Mouse (Mus musculus): ENCODE measurements around the gene Ptcd1.
"Not testable (repeated sequence)": the region's sequence is repeated elsewhere in the genome, so short reads cannot be mapped to it uniquely, and the experiment has no call there.

The Ptcd1 gene

DNA sequence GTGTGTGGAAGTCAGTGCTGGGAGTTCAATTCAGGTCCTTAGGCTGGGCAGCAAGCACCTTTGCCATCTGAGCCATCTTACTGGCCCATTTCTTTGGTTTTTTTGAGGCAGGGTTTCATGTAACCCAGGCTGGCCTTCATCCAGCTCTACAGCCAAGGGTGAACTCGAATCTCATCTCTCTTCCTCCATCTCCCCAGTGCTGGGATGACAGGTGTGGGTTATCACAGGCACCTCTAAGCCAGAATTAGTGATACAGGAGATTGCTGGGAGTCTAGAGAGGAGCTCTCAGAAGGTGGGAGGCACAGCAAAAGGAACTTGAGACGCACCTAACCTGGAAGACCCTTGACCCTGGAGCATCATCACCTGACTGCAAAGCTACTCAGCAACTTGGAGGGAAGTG is 53.5 kb downstream of the Ptcd1 start:
- DNase-seq = no peak

DNA sequence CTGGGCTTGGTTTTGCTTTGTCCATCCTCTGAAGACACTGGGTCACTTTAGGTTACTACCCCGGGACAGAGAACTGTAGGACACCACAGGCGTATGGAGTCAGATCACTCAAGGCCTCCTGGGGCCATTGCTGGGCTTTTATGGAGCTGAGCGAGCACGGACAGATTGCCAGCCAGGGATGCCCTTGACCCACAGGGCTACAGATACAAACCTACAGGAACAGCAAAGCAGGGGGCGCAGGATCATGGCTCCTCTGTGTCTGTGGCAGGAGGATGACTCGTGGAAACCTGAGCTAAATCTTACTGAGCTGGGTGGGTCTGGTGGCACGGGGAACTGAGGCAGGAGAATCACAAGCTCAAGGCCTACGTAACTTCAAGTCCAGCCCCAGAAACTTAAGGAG is 54.3 kb downstream of the Ptcd1 start:
- no peak for DNase-seq

DNA sequence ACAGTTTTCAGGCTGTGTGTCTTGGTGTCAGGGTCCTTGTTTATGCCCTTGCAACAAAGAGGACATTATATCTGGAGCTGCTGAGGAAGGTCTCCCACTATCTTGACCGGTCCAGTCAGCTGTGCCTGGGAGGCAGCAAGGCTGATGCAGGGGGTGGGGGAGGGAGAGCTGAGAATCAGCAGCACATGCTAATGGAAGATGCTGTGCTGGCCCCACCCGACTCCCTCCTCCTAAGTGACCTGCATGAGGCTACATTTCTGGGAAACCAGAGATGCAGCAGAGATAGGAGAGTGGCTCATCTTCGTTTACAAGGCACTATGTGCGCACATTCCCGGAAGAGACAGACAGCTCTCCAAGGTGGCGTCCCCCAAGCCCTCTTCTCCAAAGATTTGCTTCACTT is 56.5 kb downstream of the Ptcd1 start:
- DNase-seq = no peak

DNA sequence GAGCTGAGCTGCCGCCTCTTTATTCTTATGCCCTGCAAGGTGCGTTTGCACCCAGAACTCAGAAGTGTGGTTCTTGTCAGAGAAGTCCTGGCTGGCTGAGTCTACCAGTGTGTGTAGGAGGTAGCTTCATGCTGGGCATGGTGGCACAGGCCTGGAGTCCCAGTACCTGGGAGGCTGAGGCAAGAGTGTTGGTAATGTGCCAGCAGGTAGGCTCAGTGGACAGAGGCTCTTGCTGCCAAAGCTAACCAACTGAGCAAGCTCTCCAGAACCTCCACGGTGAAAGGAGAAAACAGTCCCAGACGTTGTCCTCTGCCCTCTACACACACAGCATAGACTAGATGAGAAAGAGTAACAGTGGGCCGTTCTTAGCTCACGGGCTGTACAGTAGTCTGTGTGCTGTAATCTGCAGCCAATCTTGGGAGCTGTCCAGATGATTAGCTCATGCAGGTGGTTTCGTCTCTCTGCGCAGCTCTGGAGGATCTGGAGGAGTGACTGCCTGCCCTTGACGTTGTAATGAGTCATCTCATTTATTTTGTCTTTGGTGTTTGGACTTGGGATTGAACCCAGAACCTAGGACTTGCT is 61.1 kb downstream of the Ptcd1 start:
- no peak for DNase-seq

DNA sequence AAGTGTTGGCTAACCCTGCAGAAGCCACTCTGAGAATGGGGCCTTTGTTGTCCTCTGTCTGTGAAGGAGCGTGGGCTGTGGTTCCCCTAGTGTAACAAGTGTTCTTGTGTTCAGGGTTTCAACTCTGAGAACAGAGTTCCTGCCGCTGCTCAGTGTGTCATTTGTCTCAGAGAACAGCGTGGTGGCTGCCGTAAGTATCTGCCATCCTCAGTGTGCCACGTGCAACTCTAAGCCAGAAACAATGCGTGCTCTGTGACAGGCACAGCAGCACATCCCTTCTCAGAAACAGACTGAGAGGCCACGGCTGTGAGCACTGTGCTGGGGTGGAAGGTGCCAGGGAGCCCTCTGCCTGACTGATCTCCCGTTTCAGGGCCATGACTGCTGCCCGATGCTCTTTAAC is 62.6 kb downstream of the Ptcd1 start:
- DNase-seq = no peak

DNA sequence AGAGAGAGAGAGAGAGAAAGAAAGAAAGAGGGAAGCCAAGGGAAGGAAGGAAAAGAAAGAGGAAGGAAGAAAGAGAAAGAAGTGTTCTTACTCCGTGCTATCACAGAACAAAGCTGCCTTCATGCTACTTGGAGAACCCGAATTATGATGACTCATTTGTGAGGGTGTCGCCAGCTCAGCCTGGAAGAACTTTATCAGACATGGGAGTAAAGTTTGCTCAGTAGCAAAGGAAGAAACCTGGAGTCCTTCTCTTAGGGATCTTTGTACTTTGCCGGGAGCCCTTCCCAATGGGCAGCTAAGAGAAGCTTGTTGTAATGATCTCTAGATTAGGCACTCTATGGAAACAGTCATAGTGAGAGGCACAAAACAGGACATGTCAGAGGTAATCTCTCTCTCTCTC is 64.2 kb downstream of the Ptcd1 start:
- DNase-seq = no peak

DNA sequence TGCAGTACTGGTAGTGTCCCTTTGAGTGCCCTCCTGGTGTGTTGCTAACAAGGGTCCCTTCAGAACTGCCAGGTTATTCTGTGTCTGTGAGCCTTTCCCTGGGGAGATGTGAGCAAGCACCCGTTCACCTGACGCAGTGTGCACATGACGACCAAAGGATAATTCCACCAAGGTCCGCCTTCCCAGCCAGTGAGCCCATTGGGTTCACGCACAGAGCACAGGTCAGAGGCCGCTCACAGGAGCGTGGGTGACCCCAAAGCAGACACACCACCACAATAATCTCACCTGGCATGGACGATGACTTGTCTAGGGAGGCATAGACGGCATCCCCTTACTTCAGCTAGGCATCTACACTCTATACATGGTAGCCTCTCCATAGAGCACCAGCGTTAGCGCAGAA is 65.5 kb downstream of the Ptcd1 start:
- not testable (repeated sequence) for DNase-seq

DNA sequence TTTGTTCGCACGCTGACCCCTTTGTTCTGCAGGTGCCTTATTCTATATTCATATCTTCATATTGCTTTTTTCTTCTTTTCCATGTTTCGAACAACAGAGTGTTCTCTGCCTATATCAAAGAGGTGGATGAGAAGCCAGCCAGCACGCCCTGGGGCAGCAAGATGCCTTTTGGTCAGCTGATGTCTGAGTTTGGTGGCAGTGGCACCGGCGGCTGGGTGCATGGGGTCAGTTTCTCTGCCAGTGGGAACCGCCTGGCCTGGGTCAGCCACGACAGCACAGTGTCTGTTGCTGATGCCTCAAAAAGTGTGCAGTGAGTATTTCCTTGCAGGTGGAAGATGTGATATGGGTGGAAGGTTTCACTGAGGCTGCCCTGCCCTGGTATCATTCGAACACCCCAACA is 65.9 kb downstream of the Ptcd1 start:
- no peak for DNase-seq

DNA sequence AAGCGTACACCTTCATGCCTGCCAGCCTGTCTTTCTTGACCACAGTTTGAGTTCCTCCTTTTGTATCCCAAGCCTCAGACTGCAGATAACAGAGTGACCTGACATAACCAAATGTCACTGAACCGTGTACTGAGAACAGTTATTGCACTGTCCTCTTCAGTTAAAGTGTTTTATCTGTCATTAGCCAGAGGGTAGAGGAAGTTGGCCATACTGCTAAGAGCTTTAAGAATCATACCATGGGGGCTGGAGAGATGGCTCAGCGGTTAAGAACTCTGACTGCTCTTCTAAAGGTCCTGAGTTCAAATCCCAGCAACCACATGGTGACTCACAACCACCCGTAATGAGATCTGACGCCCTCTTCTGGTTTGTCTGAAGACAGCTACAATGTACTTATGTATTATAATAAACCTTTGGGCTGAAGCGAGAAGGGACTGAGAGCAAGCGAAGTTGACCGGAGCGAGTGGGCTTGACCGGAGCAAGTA is 68.5 kb downstream of the Ptcd1 start:
- no peak for DNase-seq

All from cerebellum, postnatal 14 days (tissue).